Mouse (Mus musculus) liver, adult 2 months (tissue): ENCODE data around the gene Olfr1161.

Experiments used
- CTCF ChIP-seq: fragments of 200-500 bp; IDR thresholded peaks from 2 replicates; pipeline ENCODE4 v1.5.1; 2011; ENCODE audit warnings: low read depth, low read length, control low read depth
- POLR2A ChIP-seq: fragments of 200-500 bp; IDR thresholded peaks from 2 replicates; pipeline ENCODE4 v1.6.1; 2011; ENCODE audit warnings: low read length, control low read depth; ENCODE audit not compliant: insufficient read depth; ENCODE audit errors: extremely low read depth

DNA sequence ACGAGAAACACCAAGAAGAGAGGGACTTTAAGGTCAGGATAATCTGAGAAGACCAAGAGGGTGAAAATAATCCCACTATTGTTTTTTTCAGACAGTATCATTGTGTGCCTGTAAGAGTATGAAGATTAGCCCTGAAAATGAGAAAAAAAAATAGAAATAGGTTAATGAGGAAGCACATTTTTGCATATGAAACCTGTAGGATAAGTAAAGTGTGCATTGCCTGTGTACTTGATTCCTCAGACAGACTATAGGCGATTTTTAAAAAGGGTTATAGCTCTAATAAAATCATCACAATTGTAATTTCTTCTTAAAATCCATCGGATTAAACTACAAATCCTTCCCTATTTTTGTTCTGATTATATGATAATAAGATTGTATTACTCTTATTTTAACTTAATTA lies 48.0 kb upstream of the Olfr1161 start, which contains the start of gene Olfr74:
- TF ChIP-seq CTCF: no peak
- TF ChIP-seq POLR2A: no peak
